Mouse (Mus musculus) cortical plate, adult 2 months (tissue): ENCODE results near the gene Trim47.

Experiments used
- CTCF ChIP-seq: fragments of 200-500 bp; IDR thresholded peaks from 2 replicates; pipeline ENCODE4 v1.5.1; 2011; ENCODE audit warnings: mild to moderate bottlenecking, control low read depth, low read length; ENCODE audit not compliant: insufficient read depth; ENCODE audit errors: extremely low read depth
- POLR2A ChIP-seq: fragments of 200-500 bp; IDR thresholded peaks from 2 replicates; pipeline ENCODE4 v1.6.1; 2011; ENCODE audit warnings: mild to moderate bottlenecking, low read length, control low read depth; ENCODE audit not compliant: insufficient read depth; ENCODE audit errors: extremely low read depth

DNA sequence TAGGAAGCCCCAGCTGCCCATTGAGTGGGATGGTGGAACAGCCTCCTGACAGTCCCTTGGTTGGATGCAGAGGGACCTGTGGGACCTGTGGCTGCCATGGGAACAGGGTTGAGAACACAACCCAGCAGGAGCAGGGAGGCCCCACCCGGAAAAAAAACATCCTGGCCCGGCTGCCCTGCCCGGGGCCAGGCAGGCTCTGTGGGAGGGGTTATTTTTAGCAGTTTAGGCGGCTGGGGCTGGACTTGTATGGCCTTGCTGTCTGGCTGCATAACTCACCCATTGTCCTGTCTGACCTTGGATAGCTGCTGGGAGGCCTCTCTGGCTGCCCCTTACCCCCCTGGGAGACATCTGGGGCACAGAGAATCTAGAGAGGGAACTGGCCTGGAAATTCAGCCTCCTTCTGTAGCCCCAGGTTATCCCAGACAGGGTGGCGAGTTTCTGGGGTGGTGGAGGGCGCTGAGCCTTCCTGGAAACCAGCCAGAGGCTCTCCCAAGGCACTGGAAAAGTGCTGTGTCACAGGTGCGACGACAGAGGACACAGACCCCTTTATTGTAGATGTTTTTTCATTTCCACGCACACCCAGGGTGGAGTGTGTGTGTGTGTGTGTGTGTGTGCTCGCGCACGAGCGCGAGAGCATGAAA is 22.9 kb downstream of the Trim47 start:
- TF ChIP-seq POLR2A (no peak), CTCF (no peak)
